Mouse (Mus musculus) hindbrain, embryonic 11.5 days (tissue): ENCODE measurements around the gene Rcn1. TPM values are rescaled to one million over a fixed set of nuclear protein-coding genes. Genes with fewer than 3 reads are reported as not detected.

ENCODE experiments used
- ATAC-seq: fragments of 200-750 bp; cut with Nextera tagmentation; 2 replicates; pipeline ENCODE4 v1.8.0; 2017; ENCODE audit warnings: mild to moderate bottlenecking, moderate TSS enrichment, moderate library complexity; ENCODE audit not compliant: low FRiP score
- DNase-seq: peaks from one replicate; pipeline ENCODE4 v3.0.0-alpha.2; 2015; ENCODE audit warnings: low spot score
- H3K27ac ChIP-seq: fragments of 300-500 bp; sonication (generic); 2 replicates; pipeline ENCODE4 v1.5.1; 2014; ENCODE audit warnings: mild to moderate bottlenecking, low read depth, low read length
- H3K27me3 ChIP-seq: fragments of 300-500 bp; sonication (generic); 2 replicates; pipeline ENCODE4 v1.6.1; 2014; ENCODE audit warnings: mild to moderate bottlenecking, low read length, moderate library complexity, mixed read lengths; ENCODE audit not compliant: control insufficient read depth, insufficient read depth
- H3K36me3 ChIP-seq: fragments of 300-500 bp; sonication (generic); 2 replicates; pipeline ENCODE4 v1.6.1; 2014; ENCODE audit warnings: mild to moderate bottlenecking, low read length, moderate library complexity, mixed read lengths; ENCODE audit not compliant: control insufficient read depth, insufficient read depth
- H3K4me1 ChIP-seq: fragments of 300-500 bp; sonication (generic); replicated peaks from 2 replicates; pipeline ENCODE4 v1.6.1; 2014; ENCODE audit warnings: low read length, mixed read lengths; ENCODE audit not compliant: control insufficient read depth, insufficient read depth
- H3K4me2 ChIP-seq: fragments of 300-500 bp; sonication (generic); replicated peaks from 2 replicates; pipeline ENCODE4 v1.6.1; 2014; ENCODE audit warnings: mild to moderate bottlenecking, low read depth, low read length
- H3K4me3 ChIP-seq: fragments of 300-500 bp; sonication (generic); 2 replicates; pipeline ENCODE4 v1.5.1; 2014; ENCODE audit warnings: low read depth, low read length
- H3K9ac ChIP-seq: fragments of 300-500 bp; sonication (generic); 2 replicates; pipeline ENCODE4 v1.6.1; 2014; ENCODE audit warnings: low read depth, low read length
- H3K9me3 ChIP-seq: fragments of 300-500 bp; sonication (generic); 2 replicates; pipeline ENCODE4 v1.6.1; 2016; ENCODE audit warnings: low read length; ENCODE audit not compliant: control insufficient read depth
- WGBS: fragments of 180-500 bp; shearing (Covaris S2); extraction: QIAGEN DNeasy Blood & Tissue Kit; methylation state at CpG from one replicate; pipeline ENCODE4 v1.1.7; 2014; 5-methylcytosine and 5-hydroxymethylcytosine counted together
- polyA plus RNA-seq: library from polyadenylated mRNA; unstranded; fragments of >200 nt; fragmentation: Nextera tagmentation; extraction: Ambion mirVana; gene quantifications from 2 replicates; pipeline ENCODE4 v1.2.1, GENCODE M21; 2014

Rcn1 gene
- polyA plus RNA-seq, 1 experiment from 2014 or later: 69.7 TPM

DNA sequence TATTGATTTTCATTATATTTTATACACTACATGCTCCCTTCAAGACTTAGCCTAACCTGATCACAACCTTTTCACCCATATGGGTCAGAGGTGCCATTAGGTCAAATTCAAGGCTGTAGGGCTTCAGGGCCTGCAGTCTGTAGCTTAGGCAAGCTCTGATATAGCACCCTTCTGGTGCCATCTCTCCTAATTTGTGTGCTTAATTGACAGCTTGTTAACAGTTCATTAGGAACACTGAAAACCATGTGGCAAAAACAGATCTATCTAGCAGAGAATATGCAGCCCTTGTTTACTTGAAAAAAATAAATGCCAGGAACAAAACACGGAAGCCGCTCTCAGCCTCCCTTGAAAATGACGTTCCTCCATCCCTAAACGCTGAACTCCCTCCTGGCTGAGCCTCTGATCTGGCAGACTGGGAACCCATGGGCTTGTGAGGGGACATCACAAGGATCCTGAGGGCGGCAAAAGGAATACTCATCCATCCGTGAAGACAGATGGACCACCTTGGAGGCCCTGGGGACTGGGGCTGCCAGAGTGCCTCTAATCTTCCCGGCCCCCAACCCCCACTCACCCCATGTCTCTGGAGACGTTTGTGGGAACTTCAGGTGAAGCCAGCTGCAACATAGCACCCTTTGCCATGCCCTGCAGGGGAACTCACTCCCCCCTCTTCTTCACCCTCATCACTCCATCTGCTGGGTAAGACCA is 61.8 kb downstream of the Rcn1 start:
- ATAC-seq: no peak
- Histone ChIP-seq H3K27ac (no peak overlapping the region), H3K4me3 (no peak overlapping the region), H3K4me1 (no peaks in the 10 kb centered on the region), H3K9ac (no peak overlapping the region), H3K9me3 (no peaks in the 10 kb centered on the region), H3K36me3 (no peaks in the 10 kb centered on the region), H3K4me2 (no peak overlapping the region), H3K27me3 (no peaks in the 10 kb centered on the region)
- no peak for DNase-seq
- 32% methylated on average over 8 of the region's 8 CpGs for WGBS

DNA sequence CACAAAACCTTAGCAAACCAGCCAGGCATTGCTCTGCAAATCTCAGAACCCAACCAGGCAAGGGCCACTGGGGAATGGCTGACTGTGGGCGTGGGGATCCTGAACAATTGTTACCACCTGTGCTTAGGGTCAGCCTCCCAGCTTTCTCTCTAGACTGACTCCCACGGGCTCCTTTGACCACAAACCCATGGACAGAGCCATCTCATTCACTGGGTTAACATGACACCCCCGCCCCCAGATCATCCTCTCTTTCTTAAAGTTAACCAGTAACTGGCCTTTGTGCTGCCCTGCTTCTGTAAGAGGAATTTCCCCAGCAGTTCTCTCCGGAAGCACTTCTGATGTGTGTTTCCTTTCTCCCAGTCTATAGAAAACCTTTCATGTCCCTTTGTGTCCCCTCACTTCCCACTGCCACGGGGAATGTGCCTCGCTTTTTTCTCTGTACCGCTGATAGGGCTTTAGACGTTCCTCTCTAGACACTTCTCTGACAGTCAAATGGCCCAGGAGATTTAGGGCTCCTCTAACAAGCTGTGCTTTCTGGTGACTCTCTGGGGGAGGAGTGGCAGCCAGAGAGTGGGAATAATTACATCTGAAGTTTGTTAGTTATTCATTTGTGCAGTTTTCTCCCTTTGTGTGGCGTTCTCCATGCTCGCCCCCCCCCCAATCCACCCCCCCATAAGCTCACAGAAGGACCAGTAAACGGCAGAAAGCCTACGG is 62.6 kb downstream of the Rcn1 start:
- Histone ChIP-seq H3K27ac (no peak overlapping the region), H3K4me1 (no peaks in the 10 kb centered on the region), H3K36me3 (no peaks in the 10 kb centered on the region), H3K4me2 (no peak overlapping the region), H3K9me3 (no peaks in the 10 kb centered on the region), H3K9ac (no peak overlapping the region), H3K4me3 (no peak overlapping the region), H3K27me3 (peaks cover 2% of the 10 kb centered on the region; the same call in 1 of the 2 replicates)
- ATAC-seq: no peak
- no peak for DNase-seq
- 21% methylated on average over 12 of the region's 12 CpGs for WGBS

Other genes with a start within 250 kb of the Rcn1 start
- 0.15 and 0.17 TPM in 2 replicates for gene Them7, start 175.0 kb downstream of the Rcn1 start, polyA plus RNA-seq